Mouse (Mus musculus) testis, adult 2 months (tissue): ENCODE measurements at regions not wholly inside any gene's neighbourhood (a gene's known extent, or its start where the extent isn't known, plus 50 kb on each side); places are given as distances from the start of the nearest gene placed in this dataset.

Source experiments
- H3K27ac ChIP-seq: fragments of 200-500 bp; 2 replicates; pipeline ENCODE4 v1.5.1; 2012; ENCODE audit warnings: low read depth, low read length; ENCODE audit not compliant: control insufficient read depth, insufficient read depth
- H3K27me3 ChIP-seq: fragments of 200-500 bp; 2 replicates; pipeline ENCODE4 v1.6.1; 2012; ENCODE audit warnings: mild to moderate bottlenecking, low read length, moderate library complexity; ENCODE audit not compliant: control insufficient read depth, insufficient read depth
- H3K36me3 ChIP-seq: fragments of 200-500 bp; 2 replicates; pipeline ENCODE4 v1.6.1; 2012; ENCODE audit warnings: mild to moderate bottlenecking, low read length; ENCODE audit not compliant: control insufficient read depth, insufficient read depth
- H3K4me1 ChIP-seq: fragments of 200-500 bp; 2 replicates; pipeline ENCODE4 v1.6.1; 2012; ENCODE audit warnings: low read length; ENCODE audit not compliant: control insufficient read depth, insufficient read depth
- H3K4me3 ChIP-seq: fragments of 200-500 bp; 2 replicates; pipeline ENCODE4 v1.5.1; 2012; ENCODE audit warnings: low read depth, mild to moderate bottlenecking, low read length, moderate library complexity, mixed read lengths; ENCODE audit not compliant: control insufficient read depth
- CTCF ChIP-seq: fragments of 200-500 bp; IDR thresholded peaks from 2 replicates; pipeline ENCODE4 v1.5.1; 2012; ENCODE audit warnings: low read depth, mild to moderate bottlenecking, inconsistent platforms, low read length, moderate library complexity; ENCODE audit not compliant: control insufficient read depth, insufficient read depth, insufficient replicate concordance
- POLR2A ChIP-seq: fragments of 200-500 bp; IDR thresholded peaks from 2 replicates; pipeline ENCODE4 v1.6.1; 2012; ENCODE audit warnings: low read depth, mild to moderate bottlenecking, inconsistent platforms, low read length, moderate library complexity; ENCODE audit not compliant: control insufficient read depth

GRCm38 (mm10) chr3:21218936-21219335 is 852.0 kb upstream of the Agtr1b start:
- Histone ChIP-seq H3K4me3 (no peak overlapping the region), H3K4me1 (no peaks in the 10 kb centered on the region), H3K27me3 (no peaks in the 10 kb centered on the region), H3K36me3 (no peaks in the 10 kb centered on the region), H3K27ac (no peak overlapping the region)
- no peak for TF ChIP-seq POLR2A
- no peak for TF ChIP-seq CTCF

- Histone ChIP-seq H3K4me3 (no peak overlapping the region), H3K27ac (no peak overlapping the region), H3K27me3 (no peaks in the 10 kb centered on the region), H3K36me3 (no peaks in the 10 kb centered on the region), H3K4me1 (no peaks in the 10 kb centered on the region)
- TF ChIP-seq POLR2A (no peak), CTCF (no peak)
Observed at GRCm38 (mm10) chr3:21241184-21241583, 835.3 kb upstream of the Tbl1xr1 start.

GRCm38 (mm10) chr3:21256129-21256760 is 820.2 kb upstream of the Tbl1xr1 start:
- Histone ChIP-seq H3K4me1 (no peaks in the 10 kb centered on the region), H3K27me3 (no peaks in the 10 kb centered on the region), H3K36me3 (no peaks in the 10 kb centered on the region), H3K27ac (no peak overlapping the region), H3K4me3 (no peak overlapping the region)
- TF ChIP-seq CTCF (no peak), POLR2A (no peak)

GRCm38 (mm10) chr3:21263317-21263716 is 813.1 kb upstream of the Tbl1xr1 start:
- no peaks in the 10 kb centered on the region for H3K27me3 ChIP-seq
- no peaks in the 10 kb centered on the region for H3K4me1 ChIP-seq
- TF ChIP-seq CTCF (no peak), POLR2A (no peak)
- H3K27ac ChIP-seq = no peak overlapping the region
- no peak overlapping the region for H3K4me3 ChIP-seq
- H3K36me3 ChIP-seq = no peaks in the 10 kb centered on the region

- Histone ChIP-seq H3K4me3 (no peak overlapping the region), H3K36me3 (no peaks in the 10 kb centered on the region), H3K4me1 (no peaks in the 10 kb centered on the region), H3K27me3 (no peaks in the 10 kb centered on the region), H3K27ac (no peak overlapping the region)
- TF ChIP-seq POLR2A (no peak), CTCF (no peak)
Observed at GRCm38 (mm10) chr3:21265491-21265890, 811.0 kb upstream of the Tbl1xr1 start.

- no peak overlapping the region for H3K27ac ChIP-seq
- H3K36me3 ChIP-seq = no peaks in the 10 kb centered on the region
- TF ChIP-seq CTCF (no peak), POLR2A (no peak)
- no peaks in the 10 kb centered on the region for H3K4me1 ChIP-seq
- H3K27me3 ChIP-seq = no peaks in the 10 kb centered on the region
- no peak overlapping the region for H3K4me3 ChIP-seq
Observed at GRCm38 (mm10) chr3:21268429-21269129, 807.9 kb upstream of the Tbl1xr1 start.

- H3K27ac ChIP-seq = no peak overlapping the region
- H3K4me1 ChIP-seq = no peaks in the 10 kb centered on the region
- H3K27me3 ChIP-seq = no peaks in the 10 kb centered on the region
- H3K4me3 ChIP-seq = no peak overlapping the region
- no peak for TF ChIP-seq CTCF
- TF ChIP-seq POLR2A = no peak
- H3K36me3 ChIP-seq = no peaks in the 10 kb centered on the region
Observed at GRCm38 (mm10) chr3:21269130-21269440, 807.4 kb upstream of the Tbl1xr1 start.
